Mouse (Mus musculus): ENCODE measurements around the gene Nyap1.

Nyap1 gene

GRCm38 (mm10) chr5:137741023-137741931 is at the start of gene Nyap1:
TSS of gene Nyap1 (minus strand) at chr5:137741607.
- DNase-seq (ENCODE audit: low spot score in 2 of 2) = peak; percentile 86 to 89

- DNase-seq (ENCODE audit: low spot score in 2 of 2) = no peak
Measured at GRCm38 (mm10) chr5:137788946-137789531, 47.6 kb upstream of the Nyap1 start.

GRCm38 (mm10) chr5:137788171-137788570 is 46.8 kb upstream of the Nyap1 start:
- peak in 1 of 2 experiments; percentile 44 for DNase-seq (ENCODE audit: low spot score in 2 of 2)

GRCm38 (mm10) chr5:137787151-137787928 is 45.9 kb upstream of the Nyap1 start, which contains the start of the genes Mepce and Zcwpw1:
TSS of gene Mepce (minus strand) at chr5:137787655.
TSS of gene Zcwpw1 (plus strand) at chr5:137787798.
- peak; percentile 95 for DNase-seq (ENCODE audit: low spot score in 2 of 2)

GRCm38 (mm10) chr5:137786109-137786942 is 44.9 kb upstream of the Nyap1 start:
- DNase-seq (ENCODE audit: low spot score in 2 of 2) = peak; percentile 95 to 99

GRCm38 (mm10) chr5:137785164-137786031 is 44.0 kb upstream of the Nyap1 start:
- peak; percentile 58 for DNase-seq (ENCODE audit: low spot score in 2 of 2)

- no peak for DNase-seq (ENCODE audit: low spot score in 2 of 2)
Measured at GRCm38 (mm10) chr5:137784546-137784945, 43.1 kb upstream of the Nyap1 start.

- DNase-seq (ENCODE audit: low spot score in 2 of 2) = no peak
Measured at GRCm38 (mm10) chr5:137783901-137784540, 42.6 kb upstream of the Nyap1 start.

- DNase-seq (ENCODE audit: low spot score in 2 of 2) = no peak
Measured at GRCm38 (mm10) chr5:137782776-137783522, 41.5 kb upstream of the Nyap1 start.

GRCm38 (mm10) chr5:137781661-137782060 is 40.3 kb upstream of the Nyap1 start:
- no peak for DNase-seq (ENCODE audit: low spot score in 2 of 2)

GRCm38 (mm10) chr5:137779053-137779933 is 37.9 kb upstream of the Nyap1 start:
- peak; percentile 68 to 69 for DNase-seq (ENCODE audit: low spot score in 2 of 2)

GRCm38 (mm10) chr5:137778635-137779034 is 37.2 kb upstream of the Nyap1 start, which contains the start of gene Ppp1r35:
TSS of gene Ppp1r35 (plus strand) at chr5:137778849.
- DNase-seq (ENCODE audit: low spot score in 2 of 2) = peak; percentile 94 to 96

GRCm38 (mm10) chr5:137777267-137777845 is 35.9 kb upstream of the Nyap1 start:
- DNase-seq (ENCODE audit: low spot score in 2 of 2) = peak in 1 of 2 experiments; percentile 8

GRCm38 (mm10) chr5:137776408-137776918 is 35.1 kb upstream of the Nyap1 start:
- DNase-seq (ENCODE audit: low spot score in 2 of 2) = peak in 1 of 2 experiments; percentile 46

- peak in 1 of 2 experiments; percentile 8 for DNase-seq (ENCODE audit: low spot score in 2 of 2)
Measured at GRCm38 (mm10) chr5:137775587-137776290, 34.3 kb upstream of the Nyap1 start.

GRCm38 (mm10) chr5:137772755-137773154 is 31.3 kb upstream of the Nyap1 start:
- no peak for DNase-seq (ENCODE audit: low spot score in 2 of 2)
